Mouse (Mus musculus): ENCODE data around the gene Naf1.

- no peak for TF ChIP-seq CTCF (IDR thresholded peaks at IDR 0.05; ENCODE audit: control insufficient read depth, insufficient read depth, insufficient read length)
- no peak for TF ChIP-seq MAX (IDR thresholded peaks at IDR 0.05)
These were observed 23.8 kb downstream of the Naf1 start for GRCm38 (mm10) chr8:66883866-66884265.

Measured in C2C12 (cell line).